Mouse (Mus musculus): Measurements from ENCODE around the gene Stim1. TPM values are rescaled to one million over a fixed set of nuclear protein-coding genes. Genes with fewer than 3 reads are reported as not detected.

Gene Stim1
- polyA plus RNA-seq, 1 experiment from 2014 or later = 11.1 TPM

DNA sequence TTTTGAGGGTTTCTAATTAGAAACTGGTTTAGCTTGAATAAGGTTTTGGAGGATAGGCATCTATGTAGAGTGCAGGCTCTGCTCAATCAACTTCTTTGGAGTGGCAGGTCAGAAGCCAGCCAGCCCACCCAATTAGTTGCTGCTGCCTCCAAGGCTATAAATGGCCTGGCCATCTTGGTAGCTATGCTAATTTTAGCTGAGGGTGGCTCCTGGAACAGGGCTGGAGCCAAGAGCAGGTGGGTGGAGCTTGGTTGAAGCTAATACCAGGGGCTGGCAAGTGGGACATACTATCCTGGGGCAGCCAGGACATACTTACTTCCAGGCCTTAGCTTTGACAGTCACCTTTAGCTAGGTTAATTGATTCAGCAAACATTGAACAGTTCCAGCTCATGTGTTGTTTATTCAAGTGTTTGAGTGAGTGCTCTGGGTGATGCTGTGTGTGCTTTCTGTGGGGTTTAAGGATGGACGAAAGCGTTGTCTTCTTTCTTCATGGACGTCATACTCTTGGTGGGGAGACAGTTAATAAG is 4.9 kb downstream of the Stim1 start:
- no peaks in the 10 kb centered on the region for H3K36me3 ChIP-seq
- no peak overlapping the region for H3K4me2 ChIP-seq (replicated peaks)
- H3K9me3 ChIP-seq = no peaks in the 10 kb centered on the region
- H3K4me3 ChIP-seq = no peak overlapping the region
- H3K9ac ChIP-seq (replicated peaks) = no peak overlapping the region
- no peak overlapping the region for H3K27ac ChIP-seq (replicated peaks)
- ATAC-seq (replicated peaks) = no peak
- no peaks in the 10 kb centered on the region for H3K27me3 ChIP-seq
- 94% methylated on average over 3 of the region's 3 CpGs for WGBS
- H3K4me1 ChIP-seq = peaks cover 11% of the 10 kb centered on the region

- Histone ChIP-seq H3K4me2 (replicated peaks) (no peak overlapping the region), H3K4me3 (no peak overlapping the region), H3K9me3 (no peaks in the 10 kb centered on the region), H3K9ac (replicated peaks) (no peak overlapping the region), H3K36me3 (no peaks in the 10 kb centered on the region), H3K27ac (replicated peaks) (no peak overlapping the region), H3K4me1 (no peaks in the 10 kb centered on the region), H3K27me3 (no peaks in the 10 kb centered on the region)
- WGBS = 95% methylated on average over 1 of the region's 1 CpGs
- ATAC-seq (replicated peaks) = no peak
These were observed 13.8 kb downstream of the Stim1 start for GRCm38 (mm10) chr7:102281403-102281802.

DNA sequence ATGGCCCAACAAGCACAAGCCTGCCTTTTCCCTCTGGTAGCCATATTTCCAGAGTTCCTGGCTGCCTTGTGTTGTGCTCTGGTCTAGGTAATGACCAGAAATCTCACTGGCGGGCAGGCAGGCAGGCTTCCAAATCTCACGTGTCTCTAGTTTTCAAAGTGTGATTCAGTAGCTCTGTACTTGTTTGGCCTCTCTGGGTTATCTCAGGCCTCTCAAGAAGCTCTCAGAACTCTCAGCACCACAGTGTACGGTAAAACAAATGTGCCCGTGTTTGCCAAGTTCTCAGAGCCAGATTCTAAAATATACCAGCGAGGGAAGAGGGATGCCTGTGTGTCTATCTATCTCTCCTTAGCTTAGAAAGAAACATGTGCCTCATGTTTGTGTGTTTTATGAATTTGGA is 14.7 kb downstream of the Stim1 start:
- Histone ChIP-seq H3K4me3 (no peak overlapping the region), H3K9ac (replicated peaks) (no peak overlapping the region), H3K27me3 (no peaks in the 10 kb centered on the region), H3K36me3 (no peaks in the 10 kb centered on the region), H3K9me3 (no peaks in the 10 kb centered on the region), H3K4me2 (replicated peaks) (no peak overlapping the region), H3K4me1 (no peaks in the 10 kb centered on the region), H3K27ac (replicated peaks) (no peak overlapping the region)
- 81% methylated on average over 5 of the region's 5 CpGs for WGBS
- no peak for ATAC-seq (replicated peaks)

- H3K27me3 ChIP-seq = no peaks in the 10 kb centered on the region
- H3K9ac ChIP-seq (replicated peaks) = no peak overlapping the region
- H3K4me1 ChIP-seq = no peaks in the 10 kb centered on the region
- no peak overlapping the region for H3K4me3 ChIP-seq
- 84% methylated on average over 6 of the region's 6 CpGs for WGBS
- no peak overlapping the region for H3K27ac ChIP-seq (replicated peaks)
- ATAC-seq (replicated peaks) = no peak
- no peaks in the 10 kb centered on the region for H3K9me3 ChIP-seq
- H3K36me3 ChIP-seq = no peaks in the 10 kb centered on the region
- H3K4me2 ChIP-seq (replicated peaks) = no peak overlapping the region
These were observed 21.9 kb downstream of the Stim1 start for GRCm38 (mm10) chr7:102289466-102289865.

GRCm38 (mm10) chr7:102292228-102292627 is 24.6 kb downstream of the Stim1 start:
- H3K4me2 ChIP-seq (replicated peaks) = no peak overlapping the region
- WGBS = 92% methylated on average over 3 of the region's 3 CpGs
- no peak for ATAC-seq (replicated peaks)

GRCm38 (mm10) chr7:102293234-102293633 is 25.6 kb downstream of the Stim1 start:
- no peaks in the 10 kb centered on the region for H3K4me1 ChIP-seq
- no peak overlapping the region for H3K4me3 ChIP-seq
- ATAC-seq (replicated peaks) = no peak
- no peak overlapping the region for H3K27ac ChIP-seq (replicated peaks)
- 9% methylated on average over 2 of the region's 2 CpGs for WGBS
- no peak overlapping the region for H3K4me2 ChIP-seq (replicated peaks)
- H3K9me3 ChIP-seq = no peaks in the 10 kb centered on the region
- H3K36me3 ChIP-seq = no peaks in the 10 kb centered on the region
- H3K9ac ChIP-seq (replicated peaks) = no peak overlapping the region
- H3K27me3 ChIP-seq = no peaks in the 10 kb centered on the region

More at GRCm38 (mm10) chr7:102292228-102292627, 24.6 kb downstream of the Stim1 start:
- no peak overlapping the region for H3K27ac ChIP-seq (replicated peaks)
- no peak overlapping the region for H3K9ac ChIP-seq (replicated peaks)
- H3K4me3 ChIP-seq = no peak overlapping the region
- H3K36me3 ChIP-seq = no peaks in the 10 kb centered on the region
- no peaks in the 10 kb centered on the region for H3K9me3 ChIP-seq
- no peaks in the 10 kb centered on the region for H3K27me3 ChIP-seq
- H3K4me1 ChIP-seq = no peaks in the 10 kb centered on the region

- Histone ChIP-seq H3K9me3 (no peaks in the 10 kb centered on the region), H3K27me3 (no peaks in the 10 kb centered on the region), H3K9ac (replicated peaks) (no peak overlapping the region), H3K4me2 (replicated peaks) (no peak overlapping the region), H3K4me1 (no peaks in the 10 kb centered on the region), H3K4me3 (no peak overlapping the region), H3K27ac (replicated peaks) (no peak overlapping the region), H3K36me3 (no peaks in the 10 kb centered on the region)
- 95% methylated on average over 1 of the region's 1 CpGs for WGBS
- no peak for ATAC-seq (replicated peaks)
These were observed 33.2 kb downstream of the Stim1 start for GRCm38 (mm10) chr7:102300761-102301160.

DNA sequence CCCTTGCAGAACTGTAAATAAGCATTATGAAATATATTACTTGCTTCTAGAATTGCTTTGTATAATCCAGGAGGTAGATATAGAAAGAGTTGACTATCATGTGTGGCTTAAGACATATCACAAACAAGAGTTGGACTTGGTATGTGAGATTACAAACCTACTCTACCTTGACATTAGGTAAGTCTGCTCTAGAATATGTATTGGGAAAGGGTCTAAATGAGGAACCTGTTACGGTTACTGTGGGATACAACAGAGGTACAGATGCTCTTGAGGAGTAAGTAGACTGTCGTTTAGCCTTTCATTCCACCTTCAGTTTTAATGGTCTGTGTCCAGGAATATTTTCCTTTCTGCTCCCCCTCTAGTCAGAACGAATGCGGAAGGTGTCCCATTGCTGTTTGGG is 34.9 kb downstream of the Stim1 start:
- Histone ChIP-seq H3K27ac (replicated peaks) (no peak overlapping the region), H3K9ac (replicated peaks) (no peak overlapping the region), H3K4me2 (replicated peaks) (no peak overlapping the region), H3K4me1 (no peaks in the 10 kb centered on the region), H3K4me3 (no peak overlapping the region), H3K36me3 (no peaks in the 10 kb centered on the region), H3K9me3 (no peaks in the 10 kb centered on the region), H3K27me3 (no peaks in the 10 kb centered on the region)
- no peak for ATAC-seq (replicated peaks)
- WGBS = 91% methylated on average over 4 of the region's 4 CpGs

DNA sequence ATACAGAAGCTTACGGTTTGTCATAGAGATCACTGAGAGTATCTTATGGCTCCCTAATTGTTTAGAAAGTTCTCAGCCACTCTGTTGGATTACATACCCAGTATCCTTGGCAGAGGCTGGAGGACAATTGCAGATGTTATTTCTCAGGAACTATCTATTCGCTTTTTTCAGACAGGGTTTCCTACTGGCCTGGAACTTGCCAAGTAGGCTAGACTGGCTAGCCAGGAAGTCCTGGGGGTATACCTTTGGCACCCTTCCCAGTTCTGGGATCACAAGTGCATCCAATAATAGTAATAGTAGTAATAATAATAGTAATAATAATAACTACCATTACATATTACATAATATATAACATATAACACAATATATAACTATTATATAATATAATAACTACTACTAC is 38.0 kb downstream of the Stim1 start:
- no peaks in the 10 kb centered on the region for H3K9me3 ChIP-seq
- H3K4me1 ChIP-seq = no peaks in the 10 kb centered on the region
- no peak overlapping the region for H3K27ac ChIP-seq (replicated peaks)
- no peak overlapping the region for H3K9ac ChIP-seq (replicated peaks)
- H3K27me3 ChIP-seq = no peaks in the 10 kb centered on the region
- no peaks in the 10 kb centered on the region for H3K36me3 ChIP-seq
- H3K4me3 ChIP-seq = no peak overlapping the region
- WGBS = 85% methylated on average over 2 of the region's 2 CpGs
- ATAC-seq (replicated peaks) = no peak
- no peak overlapping the region for H3K4me2 ChIP-seq (replicated peaks)

DNA sequence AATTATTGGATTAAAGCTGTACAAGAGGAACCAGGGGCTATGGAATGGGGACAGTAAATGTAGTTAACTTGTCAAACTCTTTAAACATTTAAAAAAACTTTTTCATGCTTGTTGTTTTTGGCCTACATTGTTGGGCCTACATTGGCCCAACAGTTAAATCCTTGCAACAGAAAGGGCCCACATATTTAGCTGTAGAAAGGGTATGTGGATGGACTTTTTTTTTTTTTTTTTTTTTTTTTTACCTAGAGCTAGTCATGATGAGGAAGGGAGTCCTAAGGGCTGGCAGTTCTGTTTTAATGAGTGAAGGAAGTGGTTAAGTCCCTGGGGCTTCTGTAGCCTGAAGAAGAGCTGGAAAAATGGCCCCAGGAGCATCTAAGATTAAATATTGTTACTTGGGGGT is 42.7 kb downstream of the Stim1 start:
- H3K4me2 ChIP-seq (replicated peaks) = no peak overlapping the region
- no peaks in the 10 kb centered on the region for H3K36me3 ChIP-seq
- no peak overlapping the region for H3K27ac ChIP-seq (replicated peaks)
- no peaks in the 10 kb centered on the region for H3K9me3 ChIP-seq
- H3K4me3 ChIP-seq = no peak overlapping the region
- H3K27me3 ChIP-seq = no peaks in the 10 kb centered on the region
- H3K4me1 ChIP-seq = no peaks in the 10 kb centered on the region
- no peak for ATAC-seq (replicated peaks)
- no peak overlapping the region for H3K9ac ChIP-seq (replicated peaks)

- Histone ChIP-seq H3K9me3 (no peaks in the 10 kb centered on the region), H3K4me1 (no peaks in the 10 kb centered on the region), H3K9ac (replicated peaks) (no peak overlapping the region), H3K4me3 (no peak overlapping the region), H3K36me3 (no peaks in the 10 kb centered on the region), H3K27me3 (no peaks in the 10 kb centered on the region), H3K4me2 (replicated peaks) (no peak overlapping the region), H3K27ac (replicated peaks) (no peak overlapping the region)
- 91% methylated on average over 5 of the region's 5 CpGs for WGBS
- ATAC-seq (replicated peaks) = no peak
These were observed 43.2 kb downstream of the Stim1 start for GRCm38 (mm10) chr7:102310821-102311220.

DNA sequence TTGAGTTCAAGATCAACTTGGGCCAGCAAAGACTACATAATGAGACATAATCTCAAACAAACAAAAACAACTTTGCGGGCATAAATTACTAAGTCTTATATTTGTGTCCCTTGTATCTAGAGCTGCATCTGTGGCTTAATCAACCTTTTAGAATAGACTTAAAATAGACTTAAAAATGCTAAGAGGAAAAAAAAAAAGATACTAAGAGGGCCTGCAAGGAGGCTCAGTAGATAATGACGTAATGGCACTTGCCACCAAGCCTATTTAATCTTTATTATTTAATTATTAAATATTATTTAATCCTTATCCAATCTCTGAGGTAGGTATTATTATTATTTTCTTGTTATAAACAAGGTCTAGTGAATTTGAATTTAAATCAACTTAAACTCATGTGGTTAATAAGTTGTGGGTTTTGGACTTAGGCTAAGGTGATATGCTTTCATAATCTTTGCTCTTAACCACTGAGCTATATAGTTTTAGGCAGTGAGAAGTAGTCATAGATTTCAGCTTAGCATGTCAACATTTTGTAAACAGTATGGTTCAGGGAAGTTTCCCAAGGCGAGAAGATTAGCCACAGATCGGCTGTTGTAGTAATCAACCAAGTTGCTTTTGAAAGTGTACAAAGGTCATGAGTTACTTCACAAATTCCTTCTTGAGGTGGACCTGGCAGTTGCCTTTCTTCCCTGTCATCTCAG is 45.4 kb downstream of the Stim1 start:
- H3K27ac ChIP-seq (replicated peaks) = no peak overlapping the region

GRCm38 (mm10) chr7:102313535-102313863 is 45.9 kb downstream of the Stim1 start:
- no peaks in the 10 kb centered on the region for H3K4me1 ChIP-seq
- WGBS = 85% methylated on average over 2 of the region's 2 CpGs
- ATAC-seq (replicated peaks) = no peak
- H3K9ac ChIP-seq (replicated peaks) = no peak overlapping the region
- H3K27me3 ChIP-seq = no peaks in the 10 kb centered on the region
- no peaks in the 10 kb centered on the region for H3K9me3 ChIP-seq
- no peak overlapping the region for H3K4me2 ChIP-seq (replicated peaks)
- no peak overlapping the region for H3K27ac ChIP-seq (replicated peaks)
- no peaks in the 10 kb centered on the region for H3K36me3 ChIP-seq
- H3K4me3 ChIP-seq = no peak overlapping the region

More for the DNA sequence above, 45.4 kb downstream of the Stim1 start:
- H3K9ac ChIP-seq (replicated peaks) = no peak overlapping the region
- H3K4me2 ChIP-seq (replicated peaks) = no peak overlapping the region
- H3K4me1 ChIP-seq = no peaks in the 10 kb centered on the region
- ATAC-seq (replicated peaks) = no peak
- H3K36me3 ChIP-seq = no peaks in the 10 kb centered on the region
- 83% methylated on average over 4 of the region's 4 CpGs for WGBS
- no peaks in the 10 kb centered on the region for H3K9me3 ChIP-seq
- no peaks in the 10 kb centered on the region for H3K27me3 ChIP-seq
- no peak overlapping the region for H3K4me3 ChIP-seq
